Mouse (Mus musculus) liver, adult 2 months (tissue): ENCODE results near the gene Csnk1g2. TPM values are rescaled to one million over a fixed set of nuclear protein-coding genes. Genes with fewer than 3 reads are reported as not detected.

ENCODE experiments used
- DNase-seq: peaks from one replicate; pipeline ENCODE4 v3.0.0-alpha.2; 2011; ENCODE audit warnings: low read depth, low spot score; ENCODE audit errors: extremely low read depth
- H3K27ac ChIP-seq: fragments of 200-500 bp; replicated peaks from 2 replicates; pipeline ENCODE4 v1.5.1; 2012; ENCODE audit warnings: low read depth, mild to moderate bottlenecking, control low read depth, inconsistent platforms, low read length; ENCODE audit not compliant: insufficient read depth
- H3K27me3 ChIP-seq: fragments of 200-500 bp; 2 replicates; pipeline ENCODE4 v1.6.1; 2012; ENCODE audit warnings: mild to moderate bottlenecking, moderate library complexity, low read length, inconsistent platforms; ENCODE audit not compliant: control insufficient read depth, insufficient read depth
- H3K36me3 ChIP-seq: fragments of 200-500 bp; 2 replicates; pipeline ENCODE4 v1.6.1; 2012; ENCODE audit warnings: low read length, inconsistent platforms; ENCODE audit not compliant: control insufficient read depth, insufficient read depth
- H3K4me1 ChIP-seq: fragments of 200-500 bp; 2 replicates; pipeline ENCODE4 v1.6.1; 2011; ENCODE audit warnings: low read length; ENCODE audit not compliant: control insufficient read depth, insufficient read depth
- H3K4me3 ChIP-seq: fragments of 200-500 bp; 2 replicates; pipeline ENCODE4 v1.5.1; 2011; ENCODE audit warnings: low read depth, mild to moderate bottlenecking, control low read depth, low read length, moderate library complexity; ENCODE audit not compliant: insufficient read depth
- H3K79me2 ChIP-seq: fragments of 200-500 bp; 2 replicates; pipeline ENCODE4 v1.6.1; 2012; ENCODE audit warnings: inconsistent platforms, mild to moderate bottlenecking, low read length, moderate library complexity; ENCODE audit not compliant: control insufficient read depth, insufficient read depth
- H3K9ac ChIP-seq: fragments of 200-500 bp; 2 replicates; pipeline ENCODE4 v1.6.1; 2012; ENCODE audit warnings: low read depth, mild to moderate bottlenecking, control low read depth, inconsistent platforms, low read length
- CTCF ChIP-seq: fragments of 200-500 bp; IDR thresholded peaks from 2 replicates; pipeline ENCODE4 v1.5.1; 2011; ENCODE audit warnings: low read depth, low read length, control low read depth
- POLR2A ChIP-seq: fragments of 200-500 bp; IDR thresholded peaks from 2 replicates; pipeline ENCODE4 v1.6.1; 2011; ENCODE audit warnings: low read length, control low read depth; ENCODE audit not compliant: insufficient read depth; ENCODE audit errors: extremely low read depth
- WGBS: fragments of 180-500 bp; shearing (Covaris S2); methylation state at CpG from one replicate; pipeline ENCODE4 v1.1.7; 2018; 5-methylcytosine and 5-hydroxymethylcytosine counted together
- polyA plus RNA-seq: library from polyadenylated mRNA; depleted of rRNA; stranded (reverse); fragments of >200 nt; gene quantifications from 2 replicates; pipeline ENCODE4 v1.2.3, GENCODE M21; 2012
- total RNA-seq: library from RNA; depleted of rRNA; stranded (reverse); fragments of >200 nt; gene quantifications from 2 replicates; pipeline ENCODE4 v1.2.3, GENCODE M21; 2014

Csnk1g2 gene
- total and polyA plus RNA-seq, 2 experiments: 54.4 to 123 TPM

DNA sequence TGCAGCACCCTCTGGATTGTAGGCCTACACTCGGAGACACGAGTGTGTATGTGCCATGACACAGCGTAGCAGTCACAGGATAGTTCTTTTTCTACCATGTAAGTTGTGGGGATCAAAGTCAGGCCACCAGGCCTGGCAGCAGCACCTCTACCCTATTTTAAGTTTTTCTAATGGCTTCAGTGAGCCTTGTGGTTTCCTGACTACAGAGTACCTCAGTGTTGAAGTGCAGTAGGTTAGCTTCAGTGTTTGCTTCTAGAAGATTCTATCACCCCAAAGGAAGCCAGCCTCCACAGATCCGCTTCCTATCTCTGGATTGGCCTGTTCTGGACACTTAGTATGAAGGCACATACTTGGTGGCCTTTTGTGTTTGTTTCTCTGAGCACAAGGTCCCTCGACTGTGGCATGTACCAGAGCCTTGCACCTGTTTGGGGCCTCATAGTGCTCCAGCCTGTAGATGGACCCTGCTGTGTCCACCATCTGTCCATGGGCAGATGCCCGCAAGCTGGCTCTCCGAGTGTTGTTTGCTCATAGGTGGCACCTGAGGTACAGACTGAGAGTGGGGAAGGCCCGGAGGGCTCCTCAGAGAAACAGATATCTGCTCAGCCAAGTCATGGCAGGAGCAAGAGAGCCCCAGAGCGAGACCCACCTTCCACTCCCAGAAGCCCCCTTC is 12.4 kb upstream of the Csnk1g2 start:
- H3K4me1 ChIP-seq: no peaks in the 10 kb centered on the region
- no peak for TF ChIP-seq CTCF
- TF ChIP-seq POLR2A: no peak
- H3K27ac ChIP-seq: no peak overlapping the region
- H3K27me3 ChIP-seq: no peaks in the 10 kb centered on the region
- no peak overlapping the region for H3K4me3 ChIP-seq
- 92% methylated on average over 9 of the region's 9 CpGs for WGBS
- no peak overlapping the region for H3K9ac ChIP-seq
- peaks cover 16% of the 10 kb centered on the region for H3K79me2 ChIP-seq
- DNase-seq: no peak
- H3K36me3 ChIP-seq: no peaks in the 10 kb centered on the region

DNA sequence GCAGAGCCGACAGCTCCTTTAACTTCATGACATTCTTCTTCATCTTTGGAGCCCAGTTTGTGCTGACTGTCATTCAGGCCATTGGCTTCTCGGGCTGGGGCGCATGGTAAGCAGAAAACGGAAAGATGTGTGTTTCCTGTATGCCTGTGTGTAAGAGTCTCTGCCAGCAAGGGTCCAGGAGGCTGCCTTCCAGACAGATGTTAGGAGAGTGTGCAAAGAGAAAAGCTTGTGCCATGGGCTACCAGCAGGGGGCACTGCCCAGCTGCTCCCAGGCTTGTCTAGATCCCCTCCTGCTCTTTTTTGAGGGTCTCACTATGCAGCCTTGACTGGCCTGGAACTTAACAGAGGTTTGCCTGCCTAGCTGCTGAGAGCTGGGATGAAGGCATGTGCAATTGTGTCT is 11.6 kb upstream of the Csnk1g2 start:
- Histone ChIP-seq H3K4me3 (no peak overlapping the region), H3K4me1 (peaks cover under 1% of the 10 kb centered on the region; the same call in 1 of the 2 replicates), H3K27me3 (no peaks in the 10 kb centered on the region), H3K9ac (no peak overlapping the region), H3K36me3 (no peaks in the 10 kb centered on the region), H3K79me2 (peaks cover 16% of the 10 kb centered on the region), H3K27ac (no peak overlapping the region)
- no peak for TF ChIP-seq POLR2A
- peak; percentile 92 for TF ChIP-seq CTCF
- 52% methylated on average over 4 of the region's 4 CpGs for WGBS
- no peak for DNase-seq

DNA sequence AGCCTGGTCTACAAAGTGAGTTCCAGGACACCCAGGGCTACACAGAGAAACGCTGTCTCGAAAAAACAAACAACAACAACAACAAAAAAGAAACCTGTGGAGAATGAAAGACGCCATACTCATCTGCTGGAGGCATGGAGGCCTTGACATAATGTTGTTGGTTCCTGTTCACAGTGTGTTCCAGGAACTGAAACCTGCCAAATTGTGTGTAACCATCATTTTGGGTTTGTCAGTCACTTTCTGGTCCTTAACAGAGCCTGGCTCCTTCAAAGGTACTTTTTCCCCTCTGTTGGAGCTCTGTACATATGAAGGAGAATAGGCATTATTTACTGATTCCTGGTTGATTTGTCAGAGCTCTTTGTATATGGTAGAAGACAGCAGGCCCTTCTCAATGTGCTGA is 10.7 kb upstream of the Csnk1g2 start:
- no peak for TF ChIP-seq CTCF
- Histone ChIP-seq H3K9ac (no peak overlapping the region), H3K27ac (no peak overlapping the region), H3K4me3 (no peak overlapping the region), H3K4me1 (peaks cover 6% of the 10 kb centered on the region; the same call in 1 of the 2 replicates), H3K79me2 (peaks cover 8% of the 10 kb centered on the region), H3K27me3 (no peaks in the 10 kb centered on the region), H3K36me3 (no peaks in the 10 kb centered on the region)
- DNase-seq: no peak
- WGBS: 93% methylated on average over 3 of the region's 3 CpGs

- H3K9ac ChIP-seq: no peak overlapping the region
- H3K27me3 ChIP-seq: no peaks in the 10 kb centered on the region
- TF ChIP-seq CTCF (no peak), POLR2A (no peak)
- no peak overlapping the region for H3K27ac ChIP-seq
- no peak for DNase-seq
- no peaks in the 10 kb centered on the region for H3K79me2 ChIP-seq
- H3K36me3 ChIP-seq: no peaks in the 10 kb centered on the region
- 53% methylated on average over 3 of the region's 3 CpGs for WGBS
- H3K4me1 ChIP-seq: peaks cover 6% of the 10 kb centered on the region; the same call in 1 of the 2 replicates
- no peak overlapping the region for H3K4me3 ChIP-seq
Observed at GRCm38 (mm10) chr10:80613821-80614220, 8.8 kb upstream of the Csnk1g2 start.

- no peaks in the 10 kb centered on the region for H3K36me3 ChIP-seq
- H3K9ac ChIP-seq: no peak overlapping the region
- no peak overlapping the region for H3K4me3 ChIP-seq
- no peak overlapping the region for H3K27ac ChIP-seq
- TF ChIP-seq CTCF: no peak
- TF ChIP-seq POLR2A: no peak
- no peaks in the 10 kb centered on the region for H3K79me2 ChIP-seq
- no peak for DNase-seq
- H3K4me1 ChIP-seq: peaks cover 6% of the 10 kb centered on the region; the same call in 1 of the 2 replicates
- no peaks in the 10 kb centered on the region for H3K27me3 ChIP-seq
- WGBS: 91% methylated on average over 6 of the region's 6 CpGs
Observed at GRCm38 (mm10) chr10:80614351-80614750, 8.3 kb upstream of the Csnk1g2 start.

DNA sequence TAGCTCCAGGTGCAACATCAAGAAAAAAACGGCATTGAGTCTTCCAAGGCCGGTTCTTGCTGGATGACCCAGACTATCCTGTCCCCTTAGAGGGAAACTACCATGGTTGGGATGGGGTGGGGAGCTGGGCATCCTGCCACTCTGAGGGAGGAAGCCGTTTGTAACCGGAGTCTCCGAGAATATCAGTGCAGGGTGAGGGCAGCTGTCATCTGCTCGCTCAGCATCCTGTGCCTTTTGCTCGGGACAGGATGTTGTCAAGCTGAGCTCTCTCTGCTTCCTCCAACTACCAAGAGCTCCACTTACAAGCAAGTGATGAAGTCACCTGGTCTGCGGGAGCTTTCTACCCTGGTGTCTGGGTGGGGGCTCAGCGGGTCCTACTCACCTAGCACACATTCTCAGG is 4.5 kb upstream of the Csnk1g2 start:
- no peak for TF ChIP-seq CTCF
- TF ChIP-seq POLR2A: no peak
- Histone ChIP-seq H3K36me3 (no peaks in the 10 kb centered on the region), H3K27ac (peak overlapping the region; percentile 39; the same call in 1 of the 2 replicates), H3K79me2 (peaks cover 6% of the 10 kb centered on the region; the same call in 1 of the 2 replicates), H3K4me1 (peaks cover 13% of the 10 kb centered on the region; the same call in 1 of the 2 replicates), H3K27me3 (no peaks in the 10 kb centered on the region), H3K9ac (no peak overlapping the region), H3K4me3 (no peak overlapping the region)
- 72% methylated on average over 9 of the region's 9 CpGs for WGBS
- no peak for DNase-seq
